Mouse (Mus musculus): ENCODE measurements at regions not wholly inside any gene's neighbourhood (a gene's known extent, or its start where the extent isn't known, plus 50 kb on each side); places are given as distances from the start of the nearest gene placed in this dataset.
A peak's percentile ranks its signal among the peaks of the same experiment; 100 is the strongest.

- no peak for DNase-seq (ENCODE audit: extremely low spot score, low read depth, low spot score)
Observed at GRCm38 (mm10) chr13:110967109-110967508, 287.7 kb upstream of the Actbl2 start.

DNA sequence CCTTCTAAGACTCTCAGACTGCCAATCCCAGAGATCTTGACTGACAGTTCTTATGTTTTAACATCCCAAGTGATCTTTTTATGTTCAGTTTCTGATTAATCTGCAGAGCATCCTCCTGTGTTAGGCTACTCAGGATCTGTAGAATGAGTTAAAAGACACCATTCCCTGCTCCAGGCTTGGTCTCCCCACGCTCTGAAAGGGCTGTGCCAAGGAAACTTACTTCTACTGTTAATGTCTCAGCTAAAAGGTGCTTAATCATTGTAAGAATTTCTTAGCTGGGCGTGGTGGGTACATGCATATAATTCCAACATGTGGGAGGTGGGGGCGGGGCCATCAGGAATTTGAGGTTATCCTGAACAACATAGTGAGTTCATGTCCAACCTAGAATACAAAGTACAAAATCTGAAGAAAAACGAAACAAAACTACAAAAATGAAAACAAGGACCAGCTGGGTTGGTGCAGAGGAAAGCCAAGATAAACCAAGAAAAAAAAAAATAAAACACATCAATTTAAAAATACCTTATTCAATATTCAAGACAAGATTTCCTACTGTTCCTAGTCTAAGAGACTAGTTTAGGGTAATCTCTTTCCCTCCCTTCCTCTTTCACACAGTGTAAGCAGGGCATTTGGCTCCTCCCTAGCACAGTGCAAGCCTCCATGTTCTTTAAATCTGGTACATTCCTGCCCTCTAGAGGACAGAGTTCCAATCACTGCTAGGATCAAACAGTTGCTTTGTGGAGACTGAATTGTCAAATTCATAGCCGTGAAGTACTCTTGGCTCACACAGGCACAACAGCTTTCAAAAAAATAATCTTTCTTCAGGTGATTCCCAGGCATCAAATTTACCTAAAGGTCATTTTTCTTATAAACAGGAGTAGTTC lies 286.9 kb upstream of the Actbl2 start:
- DNase-seq (ENCODE audit: extremely low spot score, low read depth, low spot score) = peak; percentile 69

DNA sequence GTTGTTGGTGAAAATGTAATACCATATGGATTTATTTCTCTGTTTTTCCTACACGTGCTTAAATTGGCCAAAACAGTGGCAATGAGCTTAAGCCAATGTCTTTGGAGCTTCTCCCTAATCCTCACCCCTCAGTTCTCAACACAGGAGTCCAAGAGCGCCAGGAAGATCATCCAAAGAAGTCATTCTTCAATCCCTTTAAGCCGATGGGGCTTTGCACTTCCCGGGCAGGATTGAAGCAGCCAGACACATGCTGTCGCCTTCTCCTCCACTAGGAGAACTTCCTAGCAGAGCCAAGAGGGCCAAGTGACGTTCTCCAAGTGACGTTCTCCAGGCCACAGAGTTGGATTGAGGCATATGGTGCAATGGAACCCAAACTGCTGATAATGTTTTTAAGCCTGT lies 286.3 kb upstream of the Actbl2 start:
- DNase-seq (ENCODE audit: extremely low spot score, low read depth, low spot score) = no peak

DNA sequence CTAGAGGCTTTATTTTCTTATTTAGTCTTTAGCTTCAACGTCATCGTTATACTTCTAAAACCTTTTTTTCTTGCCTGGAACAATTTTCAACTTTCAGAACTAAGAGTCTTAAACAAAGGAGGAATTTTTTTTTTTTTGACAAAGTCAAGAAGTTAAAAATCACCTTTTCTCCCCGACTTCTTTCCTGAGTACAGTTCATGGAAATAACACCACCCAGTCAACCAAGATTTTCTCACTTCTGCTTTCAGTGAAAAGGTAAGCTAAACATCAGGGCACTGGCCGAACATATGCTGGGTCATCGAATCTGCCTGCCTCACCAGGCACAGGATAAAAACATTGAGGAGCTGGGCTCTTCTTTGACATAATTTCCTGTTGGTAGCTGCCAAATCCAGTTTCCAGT lies 277.4 kb upstream of the Actbl2 start:
- no peak for DNase-seq (ENCODE audit: extremely low spot score, low read depth, low spot score)

GRCm38 (mm10) chr13:110978022-110978421 lies 276.8 kb upstream of the Actbl2 start:
- no peak for DNase-seq (ENCODE audit: extremely low spot score, low read depth, low spot score)

DNA sequence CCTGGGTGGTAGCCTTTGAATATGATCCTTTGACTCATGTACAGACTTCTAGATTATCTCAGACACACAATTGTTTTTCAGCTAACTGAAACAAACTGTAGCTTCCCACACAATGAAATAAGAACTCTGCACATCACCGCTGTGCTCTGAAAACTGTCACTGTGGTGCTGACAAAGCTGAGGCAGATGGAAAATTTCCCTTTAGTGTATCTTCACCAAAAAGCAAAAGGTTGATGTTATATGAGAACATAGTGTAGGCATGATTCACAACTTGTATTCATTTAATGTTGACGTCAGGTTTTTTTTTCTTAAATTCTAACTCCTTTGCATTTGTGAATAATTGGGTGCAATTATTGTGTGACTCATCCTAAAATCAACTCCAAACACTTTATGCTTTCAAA lies 264.1 kb upstream of the Actbl2 start:
- no peak for DNase-seq (ENCODE audit: extremely low spot score, low read depth, low spot score)

- no peak for DNase-seq (ENCODE audit: extremely low spot score, low read depth, low spot score)
Observed at GRCm38 (mm10) chr13:110991121-110991520, 263.7 kb upstream of the Actbl2 start.

DNA sequence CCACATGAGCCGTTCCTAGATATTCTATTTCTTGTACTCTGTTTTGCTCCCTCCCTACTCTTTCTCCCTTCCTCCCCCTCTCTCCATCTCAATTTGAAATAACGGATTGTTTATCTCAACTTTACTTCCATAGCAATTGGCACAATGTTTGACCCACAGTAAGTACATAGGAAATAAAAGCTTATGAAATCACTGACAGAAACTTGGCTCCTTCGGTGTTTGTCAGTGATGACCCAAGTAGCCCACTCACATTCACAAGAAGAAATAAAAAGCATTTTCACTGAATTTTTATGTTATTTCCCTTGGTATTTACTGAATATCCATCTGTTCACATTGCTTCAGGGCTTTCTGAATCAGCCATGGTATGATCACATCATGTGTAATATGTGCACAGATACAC lies 260.2 kb upstream of the Actbl2 start:
- no peak for DNase-seq (ENCODE audit: extremely low spot score, low read depth, low spot score)

GRCm38 (mm10) chr13:111002670-111003069 lies 252.1 kb upstream of the Actbl2 start:
- no peak for DNase-seq (ENCODE audit: extremely low spot score, low read depth, low spot score)

DNA sequence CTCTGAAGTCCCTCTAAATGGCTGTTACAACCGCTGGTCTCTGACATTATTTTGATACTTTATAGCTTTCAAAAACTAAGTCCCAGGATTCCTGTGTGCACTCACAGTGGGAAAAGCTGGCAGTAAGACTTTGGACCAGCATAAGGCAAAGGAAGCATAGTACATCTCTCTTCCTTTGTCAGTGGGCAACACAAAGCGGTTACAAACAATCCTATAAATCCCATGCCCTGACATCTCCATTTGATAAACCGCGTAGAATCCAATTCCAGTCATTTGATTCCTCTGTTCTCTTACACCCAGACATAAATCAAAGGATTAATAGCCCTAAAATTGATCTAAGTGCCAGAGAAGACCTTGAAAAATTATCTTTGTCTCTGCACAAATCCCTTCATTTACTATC lies 240.7 kb upstream of the Actbl2 start:
- DNase-seq (ENCODE audit: extremely low spot score, low read depth, low spot score) = no peak

DNA sequence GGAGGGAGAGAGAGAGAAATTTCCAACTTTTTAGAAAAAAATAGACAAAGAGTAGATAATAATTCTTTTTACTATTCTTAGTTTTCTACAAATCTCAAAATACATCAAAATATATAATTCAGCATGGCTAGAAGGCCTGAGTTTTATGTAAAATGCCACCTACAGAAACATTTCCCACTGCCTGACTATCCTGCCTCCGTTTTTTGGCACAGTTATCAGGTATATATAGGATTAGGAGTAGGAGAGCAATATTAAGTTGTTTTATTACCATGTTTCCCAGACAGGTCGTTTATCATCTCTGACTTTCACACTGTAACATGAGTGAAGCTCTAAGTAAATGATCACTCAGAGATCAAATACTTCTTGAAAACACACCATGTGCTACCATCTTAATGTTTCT lies 224.7 kb upstream of the Actbl2 start:
- DNase-seq (ENCODE audit: extremely low spot score, low read depth, low spot score) = no peak

DNA sequence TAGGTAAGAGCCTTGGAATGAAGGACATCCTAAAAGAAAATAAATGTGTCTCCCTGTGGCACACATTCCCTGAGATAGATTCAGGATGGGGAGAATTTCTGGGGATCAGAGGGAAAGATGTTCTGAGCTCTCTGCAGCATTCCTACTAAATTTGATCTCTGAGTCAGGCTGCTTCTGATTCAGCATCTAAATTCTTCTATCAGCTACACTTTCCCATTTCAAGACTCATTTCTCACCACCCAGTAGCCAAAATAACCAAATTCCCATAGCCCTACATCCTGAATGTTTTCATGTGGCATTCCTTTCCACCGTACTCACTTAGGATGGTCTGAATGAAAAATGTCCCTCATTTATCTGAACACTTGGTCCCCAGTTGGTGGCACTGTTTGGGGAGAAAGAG lies 223.2 kb upstream of the Actbl2 start:
- DNase-seq (ENCODE audit: extremely low spot score, low read depth, low spot score) = no peak

DNA sequence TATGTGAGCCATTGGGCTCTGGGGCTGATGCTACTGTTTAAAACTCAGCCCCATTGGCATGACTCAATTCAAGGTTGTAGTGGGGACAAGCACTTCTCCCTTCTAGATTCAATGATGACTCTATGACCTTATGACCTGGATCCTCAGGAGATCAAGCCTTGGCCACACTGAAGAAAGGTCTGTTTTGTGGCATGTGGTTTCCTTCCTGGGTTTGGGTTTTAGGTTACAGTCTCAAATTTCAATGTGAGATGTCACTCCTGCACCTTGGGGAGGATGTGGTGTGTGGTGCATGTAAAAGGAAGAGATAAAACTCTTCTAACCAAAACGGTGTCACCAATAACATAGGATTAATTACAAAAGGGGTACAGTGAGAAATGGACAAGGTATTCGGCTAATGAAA lies 211.2 kb upstream of the Actbl2 start:
- DNase-seq (ENCODE audit: extremely low spot score, low read depth, low spot score) = no peak

GRCm38 (mm10) chr13:111044328-111045002 lies 210.3 kb upstream of the Actbl2 start:
- DNase-seq (ENCODE audit: extremely low spot score, low read depth, low spot score) = no peak

DNA sequence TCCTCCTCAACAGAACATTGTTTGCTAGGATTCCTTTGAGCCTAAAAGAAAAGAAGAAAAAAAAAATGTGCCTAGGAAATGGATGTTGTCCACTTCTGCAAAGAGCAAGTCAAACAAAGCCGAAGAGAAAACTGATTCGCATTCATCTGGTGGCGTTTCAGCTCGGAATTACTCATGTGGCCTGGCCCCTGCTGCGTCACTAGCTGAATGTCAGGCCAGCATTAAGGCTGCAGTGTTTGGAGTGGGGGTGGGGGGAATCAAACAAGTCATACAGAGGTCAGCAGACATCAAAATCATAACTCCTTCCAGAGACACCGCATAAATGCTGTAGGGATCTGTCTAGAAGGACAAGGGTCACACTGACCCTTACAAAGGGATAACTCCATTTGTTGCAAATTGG lies 204.7 kb upstream of the Actbl2 start:
- DNase-seq (ENCODE audit: extremely low spot score, low read depth, low spot score) = no peak

DNA sequence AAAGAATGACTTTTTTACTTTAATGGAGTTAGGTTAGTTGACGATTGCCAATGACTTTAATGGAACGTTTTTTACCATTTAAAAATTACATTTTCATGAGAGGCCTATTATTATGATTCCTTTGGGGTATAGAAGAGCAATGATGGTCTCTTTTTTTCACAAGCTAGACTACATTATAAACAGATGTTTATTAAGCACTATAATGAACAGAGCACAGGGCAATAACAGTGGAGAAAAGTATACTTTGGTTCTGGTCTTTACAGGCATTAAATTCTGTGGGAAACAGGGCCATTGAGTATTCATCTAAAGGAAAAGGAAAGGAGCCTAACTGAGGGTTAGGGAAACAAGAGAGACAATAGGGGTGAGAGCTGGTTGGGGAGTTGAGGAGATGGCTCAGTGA lies 199.0 kb upstream of the Actbl2 start:
- no peak for DNase-seq (ENCODE audit: extremely low spot score, low read depth, low spot score)

DNA sequence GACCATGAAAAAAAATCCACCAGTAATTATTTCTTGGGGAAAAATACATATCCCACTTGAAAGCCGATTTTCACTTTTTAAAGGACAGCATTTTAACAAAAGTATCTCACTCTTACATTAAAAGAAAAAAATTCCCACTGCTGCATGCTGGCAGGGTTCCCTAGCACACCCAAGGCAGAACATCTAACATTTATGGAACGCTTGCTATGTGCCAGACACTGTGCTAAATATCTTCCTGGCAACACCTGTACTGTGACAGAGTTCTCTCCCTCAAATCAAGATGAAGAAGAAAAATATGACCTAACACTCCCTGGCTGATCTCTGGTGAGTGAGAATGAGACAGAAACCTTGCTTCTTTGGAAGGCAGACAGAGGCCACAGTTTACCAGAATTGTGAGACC lies 167.1 kb upstream of the Actbl2 start:
- no peak for DNase-seq (ENCODE audit: extremely low spot score, low read depth, low spot score)

DNA sequence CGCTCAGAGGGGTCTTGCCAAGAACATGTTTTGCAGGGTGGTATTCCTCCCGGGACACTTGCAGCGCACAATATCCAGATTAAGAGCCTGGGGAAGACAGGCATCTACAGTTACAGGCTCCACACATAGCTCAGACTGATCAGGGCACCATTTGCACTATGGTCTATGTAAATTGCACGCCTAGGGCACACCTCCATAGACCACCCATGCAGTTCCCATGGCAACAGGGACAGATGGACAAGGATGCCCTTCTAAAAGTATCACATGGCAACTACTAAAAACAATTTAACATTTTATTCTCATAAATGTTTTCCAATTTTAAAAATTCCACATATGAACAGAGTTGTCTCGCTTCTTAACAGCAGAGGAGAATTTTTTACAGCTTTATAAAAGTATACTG lies 158.7 kb upstream of the Actbl2 start:
- DNase-seq (ENCODE audit: extremely low spot score, low read depth, low spot score) = no peak

- DNase-seq (ENCODE audit: extremely low spot score, low read depth, low spot score) = no peak
Observed at GRCm38 (mm10) chr13:111097336-111097735, 157.5 kb upstream of the Actbl2 start.

DNA sequence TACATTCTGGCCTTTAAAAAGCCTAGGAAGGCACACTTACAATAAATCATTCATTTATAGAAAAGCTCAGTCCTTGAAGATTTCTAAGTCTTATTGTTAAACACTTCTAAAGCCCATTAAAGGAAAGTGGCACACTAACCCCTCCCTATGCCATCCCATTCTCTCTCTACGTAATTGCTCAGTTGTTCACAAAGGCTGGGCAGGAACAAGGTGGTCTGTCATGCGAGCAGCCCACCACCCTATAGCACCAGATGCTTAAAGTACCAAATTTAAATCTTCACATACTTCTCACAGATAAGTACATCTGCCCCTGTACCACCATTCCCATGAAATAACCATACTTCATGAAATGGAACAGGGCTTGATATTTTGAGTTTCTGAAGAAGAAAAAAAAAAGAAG lies 156.1 kb upstream of the Actbl2 start:
- no peak for DNase-seq (ENCODE audit: extremely low spot score, low read depth, low spot score)

- no peak for DNase-seq (ENCODE audit: extremely low spot score, low read depth, low spot score)
Observed at GRCm38 (mm10) chr13:111099252-111099651, 155.6 kb upstream of the Actbl2 start.

- DNase-seq (ENCODE audit: extremely low spot score, low read depth, low spot score) = no peak
Observed at GRCm38 (mm10) chr13:111100448-111100847, 154.4 kb upstream of the Actbl2 start.

All from hindlimb bud, embryonic 11.5 days (tissue).